Mouse (Mus musculus): ENCODE results near the gene Cdc42ep4. TPM values are rescaled to one million over a fixed set of nuclear protein-coding genes. Genes with fewer than 3 reads are reported as not detected.

The Cdc42ep4 gene
- polyA plus RNA-seq, 1 experiment from 2014 or later, result 95.8 TPM

GRCm38 (mm10) chr11:113773191-113773590 lies 21.5 kb upstream of the Cdc42ep4 start:
- H3K36me3 ChIP-seq, result no peaks in the 10 kb centered on the region
- no peak overlapping the region for H3K9ac ChIP-seq
- no peaks in the 10 kb centered on the region for H3K9me3 ChIP-seq
- no peak overlapping the region for H3K4me2 ChIP-seq (replicated peaks)
- H3K27ac ChIP-seq, result no peak overlapping the region
- ATAC-seq (ENCODE audit: low FRiP score, low read depth), result no peak
- H3K4me1 ChIP-seq, result peaks cover 10% of the 10 kb centered on the region; the same call in 1 of the 2 replicates
- no peak overlapping the region for H3K4me3 ChIP-seq
- 83% methylated on average over 5 of the region's 5 CpGs for WGBS
- no peaks in the 10 kb centered on the region for H3K27me3 ChIP-seq (replicated peaks)

GRCm38 (mm10) chr11:113771187-113771586 lies 19.5 kb upstream of the Cdc42ep4 start:
- 87% methylated on average over 13 of the region's 13 CpGs for WGBS
- Histone ChIP-seq H3K27me3 (replicated peaks) (no peaks in the 10 kb centered on the region), H3K4me2 (replicated peaks) (no peak overlapping the region), H3K4me1 (peaks cover 8% of the 10 kb centered on the region; the same call in 1 of the 2 replicates), H3K27ac (no peak overlapping the region), H3K9ac (no peak overlapping the region), H3K4me3 (no peak overlapping the region), H3K9me3 (no peaks in the 10 kb centered on the region), H3K36me3 (no peaks in the 10 kb centered on the region)
- ATAC-seq (ENCODE audit: low FRiP score, low read depth), result no peak

GRCm38 (mm10) chr11:113768356-113768755 lies 16.7 kb upstream of the Cdc42ep4 start:
- Histone ChIP-seq H3K36me3 (no peaks in the 10 kb centered on the region), H3K27me3 (replicated peaks) (no peaks in the 10 kb centered on the region), H3K27ac (no peak overlapping the region), H3K4me2 (replicated peaks) (no peak overlapping the region), H3K4me3 (no peak overlapping the region), H3K4me1 (peaks cover 15% of the 10 kb centered on the region; the same call in 1 of the 2 replicates), H3K9ac (no peak overlapping the region), H3K9me3 (no peaks in the 10 kb centered on the region)
- no peak for ATAC-seq (ENCODE audit: low FRiP score, low read depth)
- WGBS, result 71% methylated on average over 3 of the region's 3 CpGs

- Histone ChIP-seq H3K4me2 (replicated peaks) (no peak overlapping the region), H3K9ac (no peak overlapping the region), H3K9me3 (no peaks in the 10 kb centered on the region), H3K27me3 (replicated peaks) (no peaks in the 10 kb centered on the region), H3K4me3 (no peak overlapping the region), H3K4me1 (peaks cover 15% of the 10 kb centered on the region; the same call in 1 of the 2 replicates), H3K36me3 (no peaks in the 10 kb centered on the region), H3K27ac (no peak overlapping the region)
- no peak for ATAC-seq (ENCODE audit: low FRiP score, low read depth)
- WGBS, result 68% methylated on average over 8 of the region's 8 CpGs
Observed at GRCm38 (mm10) chr11:113767285-113767684, 15.6 kb upstream of the Cdc42ep4 start.

GRCm38 (mm10) chr11:113766284-113766985 lies 14.8 kb upstream of the Cdc42ep4 start:
- Histone ChIP-seq H3K4me3 (no peak overlapping the region), H3K9ac (0 out of 2 replicates have a peak overlapping the region, but pooled peaks have one; percentile 21), H3K4me1 (peaks cover 15% of the 10 kb centered on the region; the same call in 1 of the 2 replicates), H3K27ac (no peak overlapping the region), H3K36me3 (no peaks in the 10 kb centered on the region), H3K9me3 (no peaks in the 10 kb centered on the region), H3K27me3 (replicated peaks) (no peaks in the 10 kb centered on the region), H3K4me2 (replicated peaks) (no peak overlapping the region)
- ATAC-seq (ENCODE audit: low FRiP score, low read depth), result no peak
- WGBS, result 46% methylated on average over 10 of the region's 10 CpGs

- Histone ChIP-seq H3K27me3 (replicated peaks) (no peaks in the 10 kb centered on the region), H3K27ac (no peak overlapping the region), H3K4me3 (no peak overlapping the region), H3K4me2 (replicated peaks) (no peak overlapping the region), H3K36me3 (no peaks in the 10 kb centered on the region), H3K4me1 (peaks cover 15% of the 10 kb centered on the region; the same call in 1 of the 2 replicates), H3K9ac (no peak overlapping the region), H3K9me3 (no peaks in the 10 kb centered on the region)
- WGBS, result 91% methylated on average over 6 of the region's 6 CpGs
- ATAC-seq (ENCODE audit: low FRiP score, low read depth), result no peak
Observed at GRCm38 (mm10) chr11:113764132-113764849, 12.6 kb upstream of the Cdc42ep4 start.

GRCm38 (mm10) chr11:113763449-113763848 lies 11.8 kb upstream of the Cdc42ep4 start:
- no peak for ATAC-seq (ENCODE audit: low FRiP score, low read depth)
- Histone ChIP-seq H3K4me1 (peaks cover 15% of the 10 kb centered on the region; the same call in 1 of the 2 replicates), H3K27me3 (replicated peaks) (no peaks in the 10 kb centered on the region), H3K9me3 (no peaks in the 10 kb centered on the region), H3K4me2 (replicated peaks) (no peak overlapping the region; the same call in 1 of the 2 replicates), H3K9ac (no peak overlapping the region), H3K27ac (no peak overlapping the region), H3K4me3 (no peak overlapping the region), H3K36me3 (no peaks in the 10 kb centered on the region)
- WGBS, result 11% methylated on average over 5 of the region's 5 CpGs

GRCm38 (mm10) chr11:113762136-113762797 lies 10.6 kb upstream of the Cdc42ep4 start:
- Histone ChIP-seq H3K4me1 (peaks cover 13% of the 10 kb centered on the region; the same call in 1 of the 2 replicates), H3K4me2 (replicated peaks) (no peak overlapping the region), H3K36me3 (no peaks in the 10 kb centered on the region), H3K27ac (no peak overlapping the region), H3K4me3 (no peak overlapping the region), H3K9ac (no peak overlapping the region), H3K9me3 (no peaks in the 10 kb centered on the region), H3K27me3 (replicated peaks) (no peaks in the 10 kb centered on the region)
- WGBS, result 82% methylated on average over 8 of the region's 8 CpGs
- no peak for ATAC-seq (ENCODE audit: low FRiP score, low read depth)

- Histone ChIP-seq H3K9me3 (no peaks in the 10 kb centered on the region), H3K4me1 (peaks cover 12% of the 10 kb centered on the region; the same call in 1 of the 2 replicates), H3K4me3 (no peak overlapping the region), H3K9ac (no peak overlapping the region), H3K4me2 (replicated peaks) (no peak overlapping the region), H3K36me3 (no peaks in the 10 kb centered on the region), H3K27ac (no peak overlapping the region), H3K27me3 (replicated peaks) (no peaks in the 10 kb centered on the region)
- no peak for ATAC-seq (ENCODE audit: low FRiP score, low read depth)
- 93% methylated on average over 7 of the region's 7 CpGs for WGBS
Observed at GRCm38 (mm10) chr11:113761646-113762045, 10.0 kb upstream of the Cdc42ep4 start.

GRCm38 (mm10) chr11:113760476-113760875 lies 8.8 kb upstream of the Cdc42ep4 start:
- Histone ChIP-seq H3K27me3 (replicated peaks) (no peaks in the 10 kb centered on the region), H3K4me1 (peaks cover 6% of the 10 kb centered on the region; the same call in 1 of the 2 replicates), H3K27ac (no peak overlapping the region), H3K4me3 (no peak overlapping the region), H3K4me2 (replicated peaks) (no peak overlapping the region), H3K9me3 (no peaks in the 10 kb centered on the region), H3K9ac (no peak overlapping the region), H3K36me3 (no peaks in the 10 kb centered on the region)
- 69% methylated on average over 7 of the region's 7 CpGs for WGBS
- ATAC-seq (ENCODE audit: low FRiP score, low read depth), result no peak

GRCm38 (mm10) chr11:113758851-113759250 lies 7.2 kb upstream of the Cdc42ep4 start:
- H3K4me1 ChIP-seq, result peaks cover 5% of the 10 kb centered on the region; the same call in 1 of the 2 replicates
- no peaks in the 10 kb centered on the region for H3K9me3 ChIP-seq
- no peak overlapping the region for H3K9ac ChIP-seq
- no peaks in the 10 kb centered on the region for H3K27me3 ChIP-seq (replicated peaks)
- no peaks in the 10 kb centered on the region for H3K36me3 ChIP-seq
- WGBS, result 92% methylated on average over 5 of the region's 5 CpGs
- no peak overlapping the region for H3K4me3 ChIP-seq
- no peak overlapping the region for H3K27ac ChIP-seq
- no peak overlapping the region for H3K4me2 ChIP-seq (replicated peaks)
- ATAC-seq (ENCODE audit: low FRiP score, low read depth), result no peak

- Histone ChIP-seq H3K4me1 (peaks cover 7% of the 10 kb centered on the region; the same call in 1 of the 2 replicates), H3K9ac (no peak overlapping the region), H3K9me3 (no peaks in the 10 kb centered on the region), H3K4me2 (replicated peaks) (no peak overlapping the region), H3K27ac (no peak overlapping the region), H3K27me3 (replicated peaks) (no peaks in the 10 kb centered on the region), H3K4me3 (no peak overlapping the region), H3K36me3 (no peaks in the 10 kb centered on the region)
- WGBS, result 95% methylated on average over 12 of the region's 12 CpGs
- ATAC-seq (ENCODE audit: low FRiP score, low read depth), result no peak
Observed at GRCm38 (mm10) chr11:113756578-113756977, 4.9 kb upstream of the Cdc42ep4 start.
